Mouse (Mus musculus): Measurements from ENCODE around the gene Cib2.

DNA sequence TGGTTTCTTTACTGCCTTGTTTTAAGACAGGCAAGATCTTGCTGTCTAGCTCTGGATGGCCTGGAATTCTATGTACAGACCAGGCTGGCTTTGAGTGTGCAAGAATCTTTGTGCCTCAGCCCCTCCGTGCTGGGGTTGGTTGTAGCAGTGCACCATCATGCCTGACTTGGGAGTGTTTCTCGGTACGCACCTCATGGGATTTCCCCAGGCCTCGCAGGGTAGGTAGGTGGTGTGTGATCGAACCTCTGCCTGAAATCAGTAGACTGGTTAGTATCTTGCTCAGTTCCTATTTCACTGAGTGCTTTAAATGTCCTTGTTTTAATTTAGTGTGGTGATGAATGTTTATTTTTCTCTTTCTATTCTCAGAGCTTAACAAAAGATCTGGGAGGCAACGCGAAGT is 42.9 kb upstream of the Cib2 start:
- TF ChIP-seq CTCF (IDR thresholded peaks at IDR 0.05) (no peak), EP300 (IDR thresholded peaks at IDR 0.05; ENCODE audit: insufficient read depth, low read depth, low read length) (no peak), POLR2A (IDR thresholded peaks at IDR 0.05; ENCODE audit: insufficient read depth, low read depth, low read length) (no peak)

Measured in heart, adult 2 months (tissue).